Mouse (Mus musculus) liver, adult (tissue): ENCODE results near the gene Mttp.

Source experiments
- GATA4 ChIP-seq: IDR thresholded peaks from 2 replicates; pipeline ENCODE4 v1.6.1; 2014; ENCODE audit warnings: mild to moderate bottlenecking, low read length; ENCODE audit not compliant: insufficient replicate concordance

Gene Mttp

DNA sequence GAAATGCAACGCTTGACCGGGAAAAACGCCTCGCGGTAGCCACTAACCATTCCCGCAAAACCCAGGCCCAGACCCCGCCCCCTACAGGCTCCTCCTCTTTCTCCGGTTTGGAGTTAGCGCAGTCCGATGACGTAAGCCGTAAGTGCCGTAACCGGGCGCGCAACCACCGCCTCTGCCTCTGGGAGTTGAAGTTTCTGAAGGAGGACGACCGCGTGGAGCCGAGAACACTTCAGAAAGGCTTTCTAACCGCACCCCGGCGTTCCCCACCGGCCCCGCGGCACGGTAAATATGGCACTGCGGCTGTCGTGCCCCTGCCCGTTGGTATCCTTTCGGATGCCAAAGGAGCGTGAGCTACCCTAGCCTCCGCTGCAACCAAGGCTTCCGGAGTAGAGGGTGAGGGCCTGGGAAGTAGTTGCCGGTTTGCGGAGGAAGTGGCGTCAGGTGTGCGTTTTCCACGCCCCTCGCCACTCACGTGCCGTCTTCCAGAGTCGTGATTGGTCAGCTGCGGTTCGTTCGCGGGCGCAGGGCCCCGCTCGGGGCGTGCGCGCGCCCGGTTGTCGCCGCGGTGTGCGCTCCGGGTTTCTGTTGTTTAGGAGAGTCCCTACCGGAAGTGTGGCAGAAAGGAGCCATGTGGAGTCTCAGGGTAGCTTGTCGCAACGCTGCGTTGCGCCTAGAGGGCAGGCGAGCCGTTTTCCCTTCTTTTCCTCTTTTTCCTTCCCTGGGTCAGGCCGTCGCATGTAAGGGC lies 1.3 kb downstream of the Mttp start, which contains the start of gene Trmt10a:
Gene Trmt10a, plus strand, starts transcription at position 134 of the 745 bp plus-strand sequence.
- TF ChIP-seq GATA4, result no peak

DNA sequence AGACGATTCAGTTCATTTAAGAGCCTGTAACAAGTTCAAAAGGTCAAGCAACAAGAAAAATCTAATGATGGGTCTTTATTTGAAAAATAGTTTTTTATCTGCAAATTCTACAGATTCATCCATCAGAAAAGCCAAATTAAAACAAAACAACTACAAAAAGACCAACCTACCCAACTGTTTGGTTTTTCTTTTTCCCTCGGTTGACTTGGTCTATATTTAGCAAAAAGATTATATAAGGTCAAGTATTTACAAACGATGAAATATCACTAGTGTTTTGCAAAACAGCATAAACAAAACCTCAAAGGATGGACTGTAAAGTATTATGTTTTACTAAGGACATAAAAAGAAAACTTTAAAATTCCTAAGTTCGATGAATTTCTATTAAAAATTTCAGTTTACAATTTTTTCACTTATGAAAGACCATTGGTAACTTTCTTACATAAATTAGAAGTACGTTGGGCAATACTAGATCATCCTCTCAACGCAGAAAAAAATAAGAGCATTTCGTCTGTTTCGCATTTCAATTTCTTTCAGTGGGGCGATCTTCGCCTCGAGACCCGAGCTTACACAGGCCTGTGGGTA lies 1.9 kb downstream of the Mttp start:
- TF ChIP-seq GATA4, result no peak

DNA sequence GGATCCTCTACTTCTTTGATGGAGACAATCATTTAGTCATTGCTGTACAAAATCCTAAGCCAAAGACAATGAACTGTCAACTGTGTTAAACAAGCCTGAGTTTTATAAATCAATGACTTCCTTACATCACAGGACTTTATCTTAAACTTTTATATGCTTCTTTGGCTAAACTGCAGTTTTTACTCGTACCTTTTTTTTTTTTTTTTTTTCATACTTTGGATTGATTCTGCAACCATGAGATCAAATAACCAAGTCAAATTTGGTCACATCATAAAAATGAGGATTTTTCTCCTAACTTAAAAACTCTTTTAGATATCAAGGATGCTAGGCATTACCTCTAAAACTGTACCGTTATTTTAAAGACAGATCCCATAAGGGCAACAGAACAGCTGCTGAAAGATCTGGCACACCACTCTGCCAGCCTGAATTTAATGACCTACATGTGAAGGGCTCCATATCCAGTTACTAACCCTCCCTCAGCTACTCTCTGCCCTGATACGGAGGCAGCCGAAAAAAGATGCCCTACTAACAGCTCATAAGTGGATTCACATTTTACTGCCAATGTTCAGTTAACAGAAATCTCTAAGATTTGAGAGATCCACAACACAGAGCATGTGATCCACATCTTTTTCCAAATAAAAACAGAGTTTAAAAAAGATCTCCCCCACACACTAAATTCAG lies 2.6 kb downstream of the Mttp start:
- TF ChIP-seq GATA4, result no peak

DNA sequence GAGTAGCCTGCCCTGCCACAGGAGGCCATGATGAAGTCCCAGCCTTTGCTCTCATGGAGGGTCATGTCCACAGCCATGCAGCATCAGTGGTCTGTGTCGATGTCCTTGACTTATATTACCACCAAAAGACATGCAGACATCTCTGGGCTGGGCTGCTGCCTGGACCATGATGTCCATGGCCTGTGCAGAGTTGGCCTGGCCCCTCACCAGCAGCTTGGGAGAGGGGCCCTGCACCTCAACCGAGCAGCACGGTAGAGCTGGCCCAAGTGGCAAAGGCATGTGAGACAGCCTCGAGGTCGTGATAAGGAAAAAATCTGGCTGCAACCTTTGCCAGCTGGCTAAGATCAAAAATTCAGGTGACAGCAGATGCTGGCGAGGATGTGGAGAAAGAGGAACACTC lies 5.1 kb downstream of the Mttp start:
- TF ChIP-seq GATA4, result no peak

DNA sequence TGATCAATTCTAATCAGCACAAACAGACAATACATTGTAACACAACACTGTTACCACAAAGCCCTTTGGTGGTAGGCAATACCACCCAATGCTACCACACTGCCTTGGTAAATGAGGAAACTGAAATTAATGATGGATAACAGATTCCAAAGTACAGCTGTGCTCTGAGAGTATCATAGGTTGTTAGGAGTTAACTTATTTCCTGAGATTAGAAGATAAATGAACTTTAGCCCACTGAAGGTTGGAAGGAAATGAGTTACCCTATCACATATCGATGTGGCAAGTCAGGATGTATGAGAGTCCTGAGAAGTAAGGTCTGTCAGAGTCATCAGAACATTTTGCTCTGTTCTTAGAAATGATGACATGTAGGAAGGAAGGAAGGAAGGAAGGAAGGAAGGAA lies 10.2 kb downstream of the Mttp start:
- TF ChIP-seq GATA4, result no peak

DNA sequence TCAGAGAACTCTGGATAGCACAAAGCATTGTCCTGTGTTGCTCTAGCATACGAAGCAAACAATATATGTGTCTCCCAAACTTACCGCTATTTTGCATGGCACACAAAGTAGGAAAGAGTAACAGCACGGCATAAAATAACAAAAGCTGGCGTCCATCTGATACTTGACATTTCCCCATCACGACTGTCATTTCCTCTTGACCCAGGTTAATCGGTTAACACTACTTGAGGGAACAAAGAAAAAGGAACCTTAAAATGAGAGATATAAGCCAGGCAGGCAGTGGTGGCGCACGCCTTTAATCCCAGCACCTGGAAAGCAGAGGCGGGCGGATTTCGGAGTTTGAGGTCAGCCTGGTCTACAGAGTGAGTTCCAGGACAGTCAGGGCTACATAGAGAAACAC lies 10.9 kb downstream of the Mttp start:
- TF ChIP-seq GATA4, result no peak

DNA sequence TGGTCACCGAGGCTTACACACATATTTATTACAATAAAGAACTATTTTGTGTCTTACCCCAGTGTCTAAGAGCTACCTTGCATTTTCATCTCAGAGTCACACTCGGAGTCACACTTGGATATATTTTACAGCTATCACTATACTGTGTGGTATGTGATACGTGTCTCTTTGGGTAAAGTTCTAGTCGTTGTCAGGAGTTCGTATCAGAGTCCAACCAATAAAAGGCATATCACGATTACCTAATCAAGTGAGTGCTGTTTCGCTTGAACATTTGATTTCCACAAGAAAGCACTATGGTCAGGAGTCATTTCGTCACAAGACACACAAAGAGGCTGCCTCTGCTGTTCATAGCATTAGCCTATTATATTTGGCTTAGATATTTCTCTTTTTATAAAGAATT lies 11.3 kb downstream of the Mttp start:
- TF ChIP-seq GATA4, result no peak

DNA sequence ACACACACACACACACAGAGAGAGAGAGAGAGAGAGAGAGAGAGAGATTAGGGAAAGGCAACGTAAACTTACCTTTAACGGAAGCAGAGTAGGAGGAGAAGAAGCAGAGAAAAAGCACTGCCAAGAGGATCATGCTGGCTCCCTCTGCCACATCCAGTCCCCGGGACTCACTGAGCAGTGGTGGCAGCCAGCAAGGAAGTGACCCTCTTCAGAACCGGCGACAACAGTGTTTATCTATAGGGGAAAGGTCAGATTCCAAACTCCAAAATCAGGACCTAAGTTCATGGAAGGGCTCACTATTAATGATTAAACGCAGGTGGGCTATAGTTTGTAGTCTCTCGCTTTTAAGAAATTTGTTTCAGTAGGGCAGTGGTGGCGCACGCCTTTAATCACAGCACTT lies 13.6 kb downstream of the Mttp start:
- TF ChIP-seq GATA4, result 0 out of 2 replicates have a peak, but pooled peaks have one; percentile 53

DNA sequence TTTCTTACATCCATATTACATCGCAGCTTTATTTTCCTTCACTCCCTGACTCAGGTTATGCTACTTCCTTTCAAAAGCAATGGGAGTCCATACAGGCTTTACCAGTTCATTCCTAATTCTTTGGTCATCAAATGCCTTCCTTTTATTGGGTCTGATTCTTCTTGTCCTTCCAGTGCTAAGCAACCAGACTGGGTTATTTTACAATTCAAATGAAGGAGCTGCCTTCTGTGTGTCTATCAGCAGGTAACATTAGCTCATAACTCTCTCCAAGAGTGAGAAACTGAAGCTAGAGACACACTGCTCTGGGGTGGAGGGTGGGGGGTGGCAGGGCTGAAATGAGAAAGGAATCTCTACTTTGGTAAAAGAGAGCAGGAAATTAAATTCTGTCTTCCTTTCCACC lies 14.1 kb downstream of the Mttp start:
- no peak for TF ChIP-seq GATA4

DNA sequence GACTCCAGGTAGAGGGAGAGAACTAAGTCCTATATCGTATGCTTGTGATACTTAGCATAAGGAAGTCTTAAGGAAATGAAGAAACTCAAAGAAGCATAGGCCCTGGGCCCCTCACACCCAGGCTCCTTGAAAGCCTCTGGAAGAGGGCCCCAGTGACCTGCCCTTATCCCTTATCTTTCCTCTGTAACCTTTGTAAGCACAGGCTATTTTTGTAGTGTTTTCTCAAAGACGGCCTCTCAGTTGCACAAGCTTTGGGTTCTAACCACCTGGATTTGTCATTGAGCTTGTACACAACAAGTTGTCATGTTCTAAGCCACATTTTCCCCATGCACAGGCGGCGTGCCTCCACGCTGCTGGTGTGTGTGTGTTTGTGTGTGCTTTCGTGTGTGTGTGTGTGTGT lies 15.7 kb downstream of the Mttp start:
- TF ChIP-seq GATA4, result peak; percentile 82; the same call in 1 of the 2 replicates

DNA sequence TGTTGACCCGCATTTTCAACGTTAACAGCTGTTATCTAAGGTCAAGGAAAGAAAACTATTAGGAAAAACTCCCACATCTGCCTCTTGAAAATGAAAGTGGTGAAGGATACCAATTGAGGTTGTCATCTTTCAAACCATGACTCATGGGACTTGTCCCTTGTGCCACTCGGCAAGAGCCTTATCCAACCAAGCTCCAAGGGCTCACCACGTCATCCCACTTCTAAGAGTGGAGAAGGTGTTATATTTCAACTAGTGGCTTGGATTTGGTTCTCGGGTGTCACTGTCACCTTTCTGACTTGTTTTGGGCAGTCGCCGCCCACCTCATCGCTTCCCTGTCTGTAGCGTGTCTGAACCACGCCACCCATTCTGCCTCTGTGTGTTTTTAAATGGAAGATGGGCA lies 20.9 kb downstream of the Mttp start:
- TF ChIP-seq GATA4, result no peak

DNA sequence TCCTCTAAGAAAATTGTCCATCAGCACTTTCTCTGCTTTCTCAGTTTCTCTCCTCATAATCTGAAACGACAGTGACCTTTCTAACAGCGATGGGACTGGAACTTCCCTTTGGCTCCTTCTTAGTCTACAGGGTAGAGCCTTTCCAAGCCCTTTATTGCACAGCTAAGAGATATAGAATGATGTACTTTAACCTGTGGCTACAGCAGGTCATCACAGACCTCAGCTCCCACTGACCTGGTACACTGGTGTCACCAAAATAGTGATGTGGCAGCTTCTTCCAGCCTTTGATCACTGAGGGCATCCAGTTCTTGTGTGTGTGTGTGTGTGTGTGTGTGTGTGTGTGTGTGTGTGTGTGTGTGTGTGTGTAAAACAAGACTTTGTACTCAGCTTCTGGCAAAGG lies 23.3 kb downstream of the Mttp start:
- TF ChIP-seq GATA4, result no peak

DNA sequence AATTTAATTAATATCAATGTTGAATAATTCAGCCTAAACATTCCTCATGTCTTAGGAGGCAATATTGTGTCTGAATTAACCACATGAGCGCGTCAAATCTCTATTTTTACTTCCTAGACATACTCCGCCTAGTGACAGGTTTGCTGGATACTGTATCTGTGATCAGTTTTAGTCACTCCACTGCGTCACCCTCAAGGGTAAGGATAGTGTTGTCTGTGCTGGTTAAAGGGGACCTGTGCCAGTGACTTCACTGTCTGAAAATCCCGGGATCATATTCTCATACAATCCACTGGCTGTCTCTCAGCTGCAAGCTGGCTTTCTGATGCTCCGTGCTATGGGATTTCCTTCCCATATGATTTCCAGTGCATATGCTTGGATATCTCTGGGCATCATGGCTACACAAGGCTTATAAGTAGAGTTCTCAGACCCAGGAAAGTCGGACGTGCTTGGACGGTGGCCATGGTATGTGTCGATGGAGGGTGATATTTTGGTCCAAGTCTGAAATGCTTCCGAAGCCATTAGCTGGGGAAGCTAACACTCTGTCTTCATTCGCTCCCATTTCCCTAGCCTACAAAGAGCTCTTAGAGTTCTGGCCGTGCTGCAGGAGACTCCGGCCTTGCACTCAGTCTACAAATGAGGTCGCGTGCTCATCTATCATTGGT lies 25.2 kb downstream of the Mttp start:
- no peak for TF ChIP-seq GATA4

DNA sequence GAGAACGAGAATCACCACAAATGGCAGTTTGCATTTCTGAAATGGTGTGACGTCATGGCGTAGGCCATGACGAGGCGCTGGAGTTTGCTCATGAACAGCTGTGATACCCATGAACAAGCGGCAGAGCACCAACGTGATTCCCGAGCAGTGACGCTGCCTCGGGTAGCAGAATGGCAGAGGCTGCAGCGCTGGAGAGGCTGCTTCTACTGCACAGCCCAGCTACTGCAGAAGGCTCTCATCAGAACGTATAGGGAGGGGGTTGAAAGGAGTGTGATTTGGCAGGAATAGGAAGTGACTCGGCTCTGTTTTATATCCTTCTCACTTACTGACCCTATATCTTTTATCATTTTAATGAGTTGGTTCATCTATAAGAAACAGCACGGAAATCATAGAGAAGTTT lies 25.9 kb downstream of the Mttp start:
- no peak for TF ChIP-seq GATA4

DNA sequence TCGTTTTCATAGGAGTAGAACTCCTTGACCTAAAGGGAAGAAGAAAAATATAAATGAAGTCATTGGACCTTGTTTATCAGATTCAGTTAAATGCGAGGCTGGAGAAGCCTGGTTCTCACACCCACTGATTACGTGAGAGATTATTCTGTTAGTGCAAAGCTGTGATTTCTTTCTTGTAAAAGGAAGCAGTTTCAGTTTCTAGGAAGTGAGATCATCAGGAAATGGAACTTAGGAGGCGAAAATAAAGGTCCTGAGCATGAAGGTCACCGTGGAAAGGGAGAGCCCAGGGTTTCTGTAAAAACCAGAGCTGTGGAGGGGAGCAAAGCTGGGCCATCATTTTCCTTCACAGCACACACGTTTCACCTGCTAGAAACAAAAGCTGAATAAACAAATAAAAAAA lies 26.4 kb downstream of the Mttp start:
- TF ChIP-seq GATA4, result no peak

DNA sequence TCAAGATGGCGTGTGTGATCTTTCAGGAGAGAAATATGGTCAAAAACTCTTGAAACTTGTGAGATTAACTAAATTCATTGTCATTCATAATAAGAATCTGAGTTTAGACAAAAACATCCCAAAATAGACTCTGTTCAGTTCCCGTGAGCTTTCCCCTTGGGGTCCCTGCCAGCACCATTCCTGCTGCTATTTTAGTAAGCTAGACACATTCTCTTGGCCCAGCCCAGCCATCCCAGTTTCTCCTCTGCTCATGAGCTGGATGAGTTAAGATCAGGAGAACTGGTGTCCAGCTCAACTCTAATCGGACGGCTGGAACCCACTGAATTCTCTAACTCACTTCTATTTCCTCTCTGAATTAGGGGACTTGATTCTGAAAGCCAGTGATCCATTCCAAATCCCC lies 27.9 kb downstream of the Mttp start:
- no peak for TF ChIP-seq GATA4
